Mouse (Mus musculus): ENCODE results near the gene 4930404H24Rik.

The 4930404H24Rik gene

DNA sequence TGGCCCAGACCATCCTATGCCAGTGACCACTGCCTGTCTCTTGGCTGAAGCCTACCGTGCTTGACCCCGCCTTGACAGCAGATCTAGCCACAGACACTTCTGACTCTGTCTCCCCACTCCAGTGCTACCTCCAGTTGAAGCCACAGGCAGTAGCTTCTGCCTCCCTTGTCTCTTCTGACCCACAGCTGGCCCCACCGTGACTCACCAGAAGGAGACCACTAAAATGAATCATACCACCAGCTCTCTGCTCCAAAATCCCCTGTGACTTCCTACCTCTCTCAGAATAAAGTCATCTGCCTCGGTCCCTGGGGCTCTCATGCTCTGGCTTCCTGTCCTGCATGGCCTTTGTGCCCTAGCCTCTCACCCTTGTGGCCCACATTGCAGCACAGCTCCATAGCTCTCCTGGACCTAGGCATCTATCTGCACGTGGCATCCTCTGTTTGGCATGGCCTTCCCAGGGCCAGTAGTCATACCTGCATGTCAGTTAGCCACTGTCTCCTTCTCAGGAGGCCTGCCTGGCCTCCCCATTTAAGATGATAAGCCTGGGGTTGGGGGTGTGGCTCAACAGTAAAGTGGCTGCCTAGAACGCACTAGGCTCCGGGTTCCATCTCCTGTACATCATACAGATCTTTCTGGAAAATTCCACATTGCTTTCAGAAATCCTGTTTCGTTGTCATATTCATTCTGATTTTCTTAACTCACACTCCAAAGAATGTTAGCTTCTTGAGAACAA is 50.5 kb downstream of the 4930404H24Rik start:
- no peak for DNase-seq
